Mouse (Mus musculus) brain, embryonic 14.5 days (tissue): ENCODE measurements at regions not wholly inside any gene's neighbourhood (a gene's known extent, or its start where the extent isn't known, plus 50 kb on each side); places are given as distances from the start of the nearest gene placed in this dataset.

Source experiments
- CTCF ChIP-seq: fragments of 200-500 bp; IDR thresholded peaks from 2 replicates; pipeline ENCODE4 v1.5.1; 2012; ENCODE audit warnings: inconsistent platforms, mild to moderate bottlenecking, moderate library complexity, borderline replicate concordance; ENCODE audit not compliant: insufficient read depth, insufficient read length; ENCODE audit errors: extremely low read depth
- POLR2A ChIP-seq: fragments of 200-500 bp; IDR thresholded peaks from 2 replicates; pipeline ENCODE4 v1.6.1; 2012; ENCODE audit warnings: mild to moderate bottlenecking, inconsistent platforms, borderline replicate concordance; ENCODE audit not compliant: poor library complexity, insufficient read depth, insufficient read length, severe bottlenecking; ENCODE audit errors: extremely low read depth

DNA sequence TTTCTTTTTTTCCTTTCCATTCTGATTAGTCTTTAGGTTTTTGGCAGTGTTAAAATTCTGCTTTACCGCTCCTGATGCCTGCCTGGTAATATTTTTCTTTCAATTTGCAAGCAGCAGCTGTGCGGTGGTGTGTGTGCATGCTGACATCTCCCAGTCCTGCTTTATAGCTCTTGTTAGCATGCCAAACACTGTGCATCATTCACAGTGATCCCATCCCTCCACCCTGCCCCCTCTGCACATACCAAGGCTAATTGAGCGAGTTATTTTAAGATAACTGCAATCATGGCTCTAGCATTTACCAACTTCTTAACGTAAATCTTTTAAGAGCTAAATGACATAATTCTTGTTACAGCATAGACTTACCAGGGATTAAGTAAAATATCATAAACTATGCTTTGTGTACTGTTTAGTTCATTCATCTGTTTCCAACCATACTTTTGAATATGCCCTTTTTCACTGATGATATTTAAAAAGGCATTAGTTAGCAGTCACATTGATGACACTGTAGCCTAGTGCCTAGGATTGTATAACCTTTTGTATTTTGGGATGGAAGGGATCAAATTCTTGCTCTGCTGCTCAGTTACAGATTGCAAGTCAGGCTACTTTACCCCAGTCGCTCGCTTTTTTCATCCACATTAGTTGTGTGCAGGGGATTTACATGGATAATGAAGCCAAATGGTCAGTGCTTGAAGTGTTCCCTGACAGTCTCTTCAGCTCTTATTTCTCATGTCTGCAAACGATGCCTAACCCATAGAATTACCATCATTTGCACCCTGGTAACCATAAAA, 487.0 kb downstream of the Lmo7 start:
- no peak for TF ChIP-seq CTCF
- no peak for TF ChIP-seq POLR2A
